Mouse (Mus musculus): ENCODE measurements around the gene Gng3.

GRCm38 (mm10) chr19:8872266-8872840, 33.4 kb upstream of the Gng3 start:
- TF ChIP-seq GATA1 (IDR thresholded peaks at IDR 0.05; ENCODE audit: low read depth, low read length) (no peak), CTCF (IDR thresholded peaks at IDR 0.05 in 2 of 3, conservative IDR thresholded peaks at IDR 0.05 in 1 of 3; ENCODE audit: control insufficient read depth in 1 of 3, insufficient read depth in 1 of 3, low read depth in 2 of 3, low read length in 3 of 3, poor library complexity in 1 of 3, severe bottlenecking in 1 of 3) (no peak), ZKSCAN1 (IDR thresholded peaks at IDR 0.05; ENCODE audit: low read depth, low read length) (no peak), SIN3A (IDR thresholded peaks at IDR 0.05; ENCODE audit: low read length) (no peak), EP300 (IDR thresholded peaks at IDR 0.05; ENCODE audit: low read depth in 1 of 2, low read length in 2 of 2) (no peak), ZC3H11A (IDR thresholded peaks at IDR 0.05; ENCODE audit: low read depth, low read length) (no peak), TBP (IDR thresholded peaks at IDR 0.05; ENCODE audit: low read depth, low read length) (no peak), NRF1 (IDR thresholded peaks at IDR 0.05; ENCODE audit: insufficient read depth, low read depth, low read length, poor library complexity, severe bottlenecking) (no peak), RCOR1 (IDR thresholded peaks at IDR 0.05; ENCODE audit: low read depth, low read length) (no peak)
